Mouse (Mus musculus) B cell, adult 2 months (primary cell): Measurements from ENCODE around the gene Chpf2.
A peak's percentile ranks its signal among the peaks of the same experiment; 100 is the strongest.
"Not testable (repeated sequence)": the region's sequence is repeated elsewhere in the genome, so short reads cannot be mapped to it uniquely, and the experiment has no call there.

Experiments
- DNase-seq, 2 experiments: peaks; one replicate each; pipeline ENCODE4 v3.0.0; 2022

Chpf2 gene

DNA sequence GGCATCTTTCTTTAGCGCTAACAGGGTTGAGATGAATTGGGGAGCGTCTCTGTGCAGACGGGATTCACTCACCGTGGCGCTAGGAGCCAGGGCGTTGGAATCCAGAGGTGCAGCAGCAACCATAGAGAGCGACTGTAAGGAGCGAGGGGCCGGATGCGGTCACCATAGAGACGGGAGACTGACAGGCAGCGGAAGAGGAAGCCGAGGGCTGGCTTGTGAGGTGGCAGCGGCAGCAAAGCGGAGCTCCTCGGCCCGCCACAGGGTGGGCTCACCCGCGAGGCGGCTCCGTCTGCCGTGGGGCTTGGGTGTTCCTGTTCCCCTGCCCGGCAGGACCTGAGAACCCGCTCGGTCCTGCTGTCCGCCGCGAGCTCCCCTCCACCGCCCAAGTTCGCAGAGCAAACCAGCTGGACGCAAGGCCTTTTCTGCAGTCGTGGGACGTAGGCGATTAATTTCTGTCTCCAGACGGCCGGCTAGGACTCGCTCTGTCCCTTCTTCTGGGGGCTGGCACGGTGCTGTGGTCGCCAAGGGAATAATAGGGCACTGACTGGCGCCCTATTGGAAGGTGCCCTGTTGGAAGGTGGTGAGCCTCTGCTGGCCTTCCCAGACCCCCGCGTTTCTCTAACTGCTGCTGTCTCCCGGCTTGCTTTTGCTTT, at the start of gene Chpf2:
TSS of gene Chpf2 (plus strand) at position 195 of the 653 bp plus-strand sequence.
- peak; percentile 86 to 88 for DNase-seq

DNA sequence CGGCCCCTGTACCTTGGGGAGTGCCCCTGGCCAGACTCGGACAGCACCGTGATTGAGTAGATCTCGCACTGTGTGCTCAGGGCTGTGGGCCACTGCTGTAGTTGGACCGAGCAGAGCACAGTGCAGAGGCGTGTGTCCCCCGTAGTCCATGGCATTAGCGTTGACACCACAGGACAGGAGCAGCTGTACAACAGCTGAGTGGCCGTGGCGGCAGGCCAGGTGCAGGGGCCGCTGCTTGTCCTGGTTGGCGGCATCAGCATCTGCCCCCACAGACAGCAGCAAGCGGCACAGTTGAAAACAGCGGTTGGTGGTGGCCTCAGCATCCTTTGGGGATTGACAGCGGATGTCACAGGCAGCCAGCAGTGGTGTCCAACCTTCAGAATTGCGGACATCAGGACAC, 48.9 kb upstream of the Chpf2 start:
- no peak for DNase-seq

GRCm38 (mm10) chr5:24539571-24540296, 46.8 kb upstream of the Chpf2 start:
- no peak for DNase-seq

GRCm38 (mm10) chr5:24540387-24541143, 46.0 kb upstream of the Chpf2 start, which contains the start of gene Asb10:
Gene Asb10 (minus strand): TSS chr5:24540978.
- no peak for DNase-seq

GRCm38 (mm10) chr5:24541144-24541569, 45.4 kb upstream of the Chpf2 start:
- DNase-seq: no peak

DNA sequence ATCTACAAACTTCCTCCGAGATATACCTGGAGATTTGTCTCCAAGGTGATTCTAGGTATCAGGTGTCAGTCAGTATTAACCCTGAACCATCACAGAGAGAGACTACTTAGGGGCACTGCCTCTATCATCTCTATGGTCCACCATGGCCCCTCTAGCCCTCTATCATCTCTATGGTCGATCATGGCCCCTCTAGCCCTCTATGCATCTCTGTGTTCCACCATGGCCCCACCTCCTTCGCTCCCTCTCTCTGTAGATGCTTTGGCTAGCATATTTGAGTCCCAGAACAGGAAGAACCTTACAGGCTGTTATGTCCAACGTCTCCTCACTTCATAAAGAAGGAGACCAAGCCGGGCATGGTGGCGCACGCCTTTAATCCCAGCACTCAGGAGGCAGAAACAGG, 43.9 kb upstream of the Chpf2 start:
- no peak for DNase-seq

- DNase-seq: no peak
Measured at GRCm38 (mm10) chr5:24550598-24551316, 35.8 kb upstream of the Chpf2 start.

DNA sequence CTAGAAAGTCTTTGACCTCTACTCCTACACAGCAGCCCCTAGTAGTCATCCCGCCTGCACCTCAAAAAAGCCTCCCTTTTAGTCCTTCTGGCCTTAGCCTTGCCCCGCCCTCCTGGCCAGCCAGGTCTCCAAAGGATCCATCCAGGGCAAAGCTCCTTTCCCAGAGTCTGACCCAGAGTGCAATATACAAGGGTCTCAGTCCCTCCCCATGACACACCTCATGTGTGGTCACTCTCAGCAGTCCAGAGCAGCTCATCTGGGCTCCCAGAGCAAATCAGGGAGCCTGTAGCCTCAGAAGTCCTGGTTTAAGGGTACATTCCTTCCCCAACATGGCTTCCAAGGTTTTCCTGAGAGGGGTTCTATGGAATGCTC, 35.2 kb upstream of the Chpf2 start:
- no peak for DNase-seq

DNA sequence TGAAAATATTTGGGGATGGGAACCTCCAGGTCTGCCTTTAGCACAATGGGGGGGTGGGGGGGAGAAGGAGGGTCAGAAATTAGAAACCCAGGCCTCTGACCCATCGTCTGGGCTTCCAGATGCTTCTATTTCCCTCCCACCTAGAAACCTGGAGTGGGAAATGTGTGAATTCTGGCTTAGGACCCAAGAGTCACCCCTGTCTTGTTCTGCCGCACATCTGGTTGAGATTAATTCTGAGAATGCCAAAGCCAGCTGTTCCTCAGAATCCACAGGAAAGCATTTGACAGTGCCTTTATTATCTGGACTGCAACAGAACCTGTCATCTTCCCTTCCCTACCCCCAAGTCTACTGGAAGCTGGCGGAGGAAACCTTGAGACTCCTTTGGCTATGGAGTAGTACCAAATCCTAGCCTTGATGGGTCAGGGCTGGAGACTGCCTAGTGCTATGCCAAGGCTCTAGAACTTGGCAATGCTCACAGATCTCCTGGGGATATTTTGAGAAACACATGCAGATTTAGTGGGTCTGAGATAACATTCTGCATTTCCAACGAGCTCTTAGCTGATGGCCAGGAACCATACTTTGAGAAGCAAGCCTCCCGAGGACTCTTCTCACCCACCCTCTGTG, 32.8 kb upstream of the Chpf2 start:
- DNase-seq: no peak

GRCm38 (mm10) chr5:24555335-24555734, 31.2 kb upstream of the Chpf2 start:
- DNase-seq: not testable (repeated sequence)

GRCm38 (mm10) chr5:24556709-24557108, 29.8 kb upstream of the Chpf2 start, which contains the start of gene 4931409K22Rik:
Gene 4931409K22Rik (minus strand): TSS chr5:24556809.
- no peak for DNase-seq

- no peak for DNase-seq
Measured at GRCm38 (mm10) chr5:24575948-24576347, 10.6 kb upstream of the Chpf2 start.

DNA sequence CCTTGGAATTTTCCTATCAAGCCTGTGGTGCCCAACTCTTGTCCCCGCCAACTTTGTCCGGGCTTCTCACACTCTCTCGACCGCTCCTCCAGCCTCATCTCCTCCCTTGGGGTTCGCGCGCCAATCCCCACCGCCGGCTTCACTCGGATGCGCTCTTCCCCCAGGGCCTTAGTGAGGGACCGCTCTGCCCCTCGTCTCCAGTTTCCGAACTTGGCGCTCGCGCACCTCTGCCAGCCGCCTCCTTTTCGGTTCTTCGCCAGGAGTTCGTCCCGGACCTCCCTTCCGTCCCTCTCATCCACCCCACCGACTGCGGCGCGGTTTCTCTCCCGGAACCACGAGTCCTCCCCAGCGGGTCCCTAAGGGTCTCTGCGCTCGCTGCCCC, 9.7 kb upstream of the Chpf2 start:
- peak in 1 of 2 experiments; percentile 33 for DNase-seq

- DNase-seq: peak; percentile 98 to 99
Measured at GRCm38 (mm10) chr5:24577183-24577929, 9.2 kb upstream of the Chpf2 start, which contains the start of gene Abcf2. Gene Abcf2 (minus strand): TSS chr5:24577467.

DNA sequence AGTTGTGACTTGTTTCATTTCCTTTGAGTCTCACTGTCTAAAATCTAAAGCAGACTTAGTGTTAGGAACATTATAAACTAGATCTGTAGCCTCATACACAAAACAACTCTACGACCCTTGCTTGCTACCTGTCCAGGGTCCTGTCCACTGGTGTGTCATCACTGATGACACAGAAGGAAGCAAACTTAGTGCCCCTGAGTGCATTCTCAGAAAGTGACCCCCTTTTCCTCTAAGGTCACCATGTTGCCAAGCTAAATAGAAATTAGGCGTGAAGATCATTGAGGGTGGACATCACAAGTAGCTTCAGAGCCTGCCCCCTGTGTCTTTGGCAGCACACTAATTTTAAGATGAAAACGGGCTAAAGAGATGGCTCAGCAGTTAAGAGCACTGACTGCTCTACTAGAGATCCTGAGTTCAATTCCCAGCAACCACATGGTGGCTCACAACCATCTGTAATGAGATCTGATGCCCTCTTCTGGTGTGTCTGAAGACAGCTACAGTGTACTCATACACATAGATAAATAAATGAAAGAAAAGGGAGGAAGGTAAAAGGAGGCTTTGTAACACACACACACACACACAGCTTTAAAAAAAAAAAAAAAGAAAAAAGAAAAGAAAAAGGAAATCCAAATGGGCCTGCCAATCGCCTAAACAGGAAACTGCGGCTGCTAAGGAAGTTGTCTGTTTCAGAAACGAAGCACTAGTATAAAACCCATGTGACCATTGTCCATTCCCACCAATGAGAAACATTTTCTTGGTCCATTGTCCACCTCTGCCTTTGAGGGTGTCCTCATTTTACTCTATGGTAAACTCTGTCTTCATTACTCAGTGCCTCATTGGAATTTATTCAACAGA, 8.2 kb upstream of the Chpf2 start:
- DNase-seq: no peak

GRCm38 (mm10) chr5:24586106-24586505, 435 bp upstream of the Chpf2 start:
- no peak for DNase-seq

- DNase-seq: no peak
Measured at GRCm38 (mm10) chr5:24587200-24587577, 648 bp downstream of the Chpf2 start.

- DNase-seq: no peak
Measured at GRCm38 (mm10) chr5:24589511-24590500, 3.3 kb downstream of the Chpf2 start.

DNA sequence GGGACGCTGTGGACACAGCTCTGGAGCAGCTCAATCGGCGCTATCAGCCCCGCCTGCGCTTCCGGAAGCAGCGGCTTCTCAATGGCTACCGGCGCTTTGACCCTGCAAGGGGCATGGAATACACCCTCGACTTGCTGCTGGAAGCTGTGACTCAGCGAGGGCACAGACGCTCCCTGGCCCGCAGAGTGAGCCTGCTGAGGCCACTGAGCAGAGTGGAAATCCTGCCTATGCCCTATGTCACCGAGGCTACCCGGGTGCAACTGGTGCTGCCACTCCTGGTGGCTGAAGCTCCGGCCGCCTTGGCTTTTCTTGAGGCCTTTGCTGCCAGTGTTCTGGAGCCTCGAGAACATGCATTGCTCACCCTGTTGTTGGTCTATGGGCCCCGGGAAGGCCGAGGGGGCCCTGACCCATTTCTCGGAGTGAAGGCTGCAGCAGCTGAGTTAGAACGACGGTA, 4.8 kb downstream of the Chpf2 start:
- no peak for DNase-seq
